ENCODE assay signal across 9 mouse cellular contexts in genomic region chr1:189867034-189867433, GRCm38 (mm10). TPM values are rescaled to one million over a fixed set of nuclear protein-coding genes. Genes with fewer than 3 reads are reported as not detected.
A peak's percentile ranks its signal among the peaks of the same experiment; 100 is the strongest.
DNase-seq lines count a peak whose midpoint lies in the region; ATAC-seq and TF ChIP-seq lines count a peak whose summit lies in the region.
"Had no signal": no experiment of that assay in that cellular context is flagged by ENCODE, and none has a peak within 500 bp of the region (broad histone marks: within the 10 kb centered on the region; RNA-seq: fewer than 3 reads in every experiment).

No protein-coding gene starts in this region.

- no peak for DNase-seq in kidney, adult 11 months
- DNase-seq in heart, adult 2 months: peak; percentile 56 to 58
- DNase-seq in ovary, postnatal 36 days (ENCODE audit: low spot score): no peak
- no peak for DNase-seq in right cerebral cortex, adult 18-20 months

- no peak overlapping the region for H3K4me2 ChIP-seq in kidney, embryonic 15.5 days
- no peak overlapping the region for H3K4me2 ChIP-seq in limb, embryonic 15.5 days
- H3K4me2 ChIP-seq in stomach, embryonic 15.5 days: peak overlapping the region; percentile 34; the same call in 1 of the 2 replicates
- no peak overlapping the region for H3K4me2 ChIP-seq in forebrain, embryonic 16.5 days (ENCODE audit: low read length)

- peak overlapping the region; percentile 78 for H3K27ac ChIP-seq in kidney, embryonic 15.5 days
- H3K27ac ChIP-seq in heart, adult 2 months: peak overlapping the region; percentile 79
- H3K27ac ChIP-seq in limb, embryonic 15.5 days: peak overlapping the region; percentile 59
- peak overlapping the region; percentile 80 for H3K27ac ChIP-seq in stomach, embryonic 15.5 days
- no peak overlapping the region for H3K27ac ChIP-seq in forebrain, embryonic 16.5 days (ENCODE audit: low read length)

- intact Hi-C loops in heart, adult 2 months (cut with DNase I): loop anchor here (5.0 kb wide), 2 partner anchors 50 to 140 kb away; partner anchors contain the start of gene Ptpn14

- no peaks in the 10 kb centered on the region for H3K9me3 ChIP-seq in kidney, embryonic 15.5 days (replicated peaks)
- H3K9me3 ChIP-seq in limb, embryonic 15.5 days: no peaks in the 10 kb centered on the region
- H3K9me3 ChIP-seq in stomach, embryonic 15.5 days: no peaks in the 10 kb centered on the region
- no peaks in the 10 kb centered on the region for H3K9me3 ChIP-seq in forebrain, embryonic 16.5 days (ENCODE audit: control insufficient read depth, low read length)

- peaks cover 22% of the 10 kb centered on the region for H3K4me1 ChIP-seq in kidney, embryonic 15.5 days
- H3K4me1 ChIP-seq in heart, adult 2 months (ENCODE audit: control insufficient read depth, insufficient read depth, low read length): peaks cover 11% of the 10 kb centered on the region
- H3K4me1 ChIP-seq in limb, embryonic 15.5 days: peaks cover 9% of the 10 kb centered on the region; the same call in 1 of the 2 replicates
- H3K4me1 ChIP-seq in stomach, embryonic 15.5 days: peaks cover 14% of the 10 kb centered on the region
- H3K4me1 ChIP-seq in forebrain, embryonic 16.5 days (replicated peaks; ENCODE audit: control insufficient read depth, insufficient read depth, low read length): peaks cover 10% of the 10 kb centered on the region; the same call in 1 of the 2 replicates

- TF ChIP-seq EP300 in heart, adult 2 months (IDR thresholded peaks at IDR 0.05; ENCODE audit: insufficient read depth, low read depth, low read length): no peak

- ATAC-seq in kidney, embryonic 15.5 days (replicated peaks; ENCODE audit: low FRiP score): peak; percentile 12; the same call in 1 of the 2 replicates
- ATAC-seq in limb, embryonic 15.5 days (ENCODE audit: insufficient number of reproducible peaks, low FRiP score, low TSS enrichment, low read depth): no peak
- no peak; the same call in 1 of the 2 replicates for ATAC-seq in stomach, embryonic 15.5 days (ENCODE audit: insufficient read depth, low FRiP score, low read depth)
- ATAC-seq in forebrain, embryonic 16.5 days: no peak

- no peaks in the 10 kb centered on the region for H3K79me2 ChIP-seq in heart, adult 2 months (replicated peaks; ENCODE audit: control insufficient read depth, insufficient read depth, low read length)

- H3K4me3 ChIP-seq in kidney, embryonic 15.5 days (replicated peaks): no peak overlapping the region
- H3K4me3 ChIP-seq in heart, adult 2 months: peak overlapping the region; percentile 7
- H3K4me3 ChIP-seq in limb, embryonic 15.5 days: no peak overlapping the region
- no peak overlapping the region for H3K4me3 ChIP-seq in stomach, embryonic 15.5 days (replicated peaks)
- H3K4me3 ChIP-seq in forebrain, embryonic 16.5 days (replicated peaks; ENCODE audit: low read length): no peak overlapping the region

- no peaks in the 10 kb centered on the region for H3K27me3 ChIP-seq in kidney, embryonic 15.5 days
- no peaks in the 10 kb centered on the region for H3K27me3 ChIP-seq in heart, adult 2 months (ENCODE audit: control insufficient read depth, insufficient read depth, low read length)
- no peaks in the 10 kb centered on the region for H3K27me3 ChIP-seq in limb, embryonic 15.5 days
- no peaks in the 10 kb centered on the region for H3K27me3 ChIP-seq in stomach, embryonic 15.5 days (replicated peaks)
- H3K27me3 ChIP-seq in forebrain, embryonic 16.5 days (replicated peaks; ENCODE audit: control insufficient read depth, insufficient read depth, low read length): no peaks in the 10 kb centered on the region

- no peak for TF ChIP-seq CTCF in heart, adult 2 months (IDR thresholded peaks at IDR 0.05)

- peaks cover 74% of the 10 kb centered on the region for H3K36me3 ChIP-seq in kidney, embryonic 15.5 days
- no peaks in the 10 kb centered on the region for H3K36me3 ChIP-seq in heart, adult 2 months (ENCODE audit: control insufficient read depth, insufficient read depth, low read length)
- H3K36me3 ChIP-seq in limb, embryonic 15.5 days: peaks cover 74% of the 10 kb centered on the region
- H3K36me3 ChIP-seq in stomach, embryonic 15.5 days: peaks cover 11% of the 10 kb centered on the region; the same call in 1 of the 2 replicates
- H3K36me3 ChIP-seq in forebrain, embryonic 16.5 days (ENCODE audit: control insufficient read depth, insufficient read depth): no peaks in the 10 kb centered on the region
- H3K36me3 ChIP-seq: G1E had no signal

- peak; percentile 55 for TF ChIP-seq POLR2A in heart, adult 2 months (IDR thresholded peaks at IDR 0.05; ENCODE audit: insufficient read depth, low read depth, low read length)

- WGBS in kidney, embryonic 15.5 days: 46% methylated on average over 5 of the region's 5 CpGs
- 4% methylated on average over 5 of the region's 5 CpGs for WGBS in heart, adult 2 months
- WGBS in limb, embryonic 15.5 days: 46% methylated on average over 5 of the region's 5 CpGs
- WGBS in stomach, embryonic 15.5 days: 26% methylated on average over 5 of the region's 5 CpGs
- WGBS in forebrain, embryonic 16.5 days: 75% methylated on average over 5 of the region's 5 CpGs

- no peak overlapping the region for H3K9ac ChIP-seq in kidney, embryonic 15.5 days
- peak overlapping the region; percentile 25 for H3K9ac ChIP-seq in heart, adult 2 months (ENCODE audit: low read depth, low read length)
- no peak overlapping the region for H3K9ac ChIP-seq in limb, embryonic 15.5 days
- H3K9ac ChIP-seq in stomach, embryonic 15.5 days: no peak overlapping the region
- no peak overlapping the region for H3K9ac ChIP-seq in forebrain, embryonic 16.5 days (replicated peaks; ENCODE audit: low read depth, low read length)

RNA-seq across cellular contexts. Expression of gene Smyd2, which starts 55.1 kb away (rescaled TPM):
- polyA plus RNA-seq in kidney, embryonic 15.5 days (2015; fragmentation: Nextera tagmentation; extraction: Ambion mirVana): 83.0 and 84.2 TPM in 2 replicates
- 10 to 100 TPM; 81.5 to 99.2 TPM for total RNA-seq in heart, adult 2 months (2021)
- 117 and 142 TPM in 2 replicates for polyA plus RNA-seq in heart, adult 2 months (2012; rRNA removed)
- 84.2 and 90.6 TPM in 2 replicates for polyA plus RNA-seq in limb, embryonic 15.5 days (2015; fragmentation: Nextera tagmentation; extraction: Ambion mirVana)
- polyA plus RNA-seq in stomach, embryonic 15.5 days (2015; fragmentation: Nextera tagmentation; extraction: Ambion mirVana): 93.1 and 102 TPM in 2 replicates
- polyA plus RNA-seq in forebrain, embryonic 16.5 days (2015; fragmentation: Nextera tagmentation; extraction: Ambion mirVana): 76.8 and 80.7 TPM in 2 replicates
- total RNA-seq: G1E had no signal
- polyA plus RNA-seq: G1E had no signal

Comparison
In these comparisons a context has a peak if more than half of its experiments do, and no peak if none do; other contexts are left out.
1. DNase-seq: peak in heart, adult 2 months (2 of 2); none in kidney, adult 11 months (single experiment), ovary, postnatal 36 days (single experiment) and right cerebral cortex, adult 18-20 months (single experiment).